Mouse (Mus musculus): ENCODE measurements around the gene Prdm1. TPM values are rescaled to one million over a fixed set of nuclear protein-coding genes. Genes with fewer than 3 reads are reported as not detected.
A peak's percentile ranks its signal among the peaks of the same experiment; 100 is the strongest.

Prdm1 gene
- 0.42 and 0.77 TPM in 2 replicates for total RNA-seq (2015; ENCODE audit: low replicate concordance)
- total RNA-seq (2017; ENCODE audit: low replicate concordance): 0.84 and 2.6 TPM in 2 replicates

GRCm38 (mm10) chr10:44528291-44529082, at the start of gene Prdm1:
Gene Prdm1, minus strand, starts transcription at chr10:44528501.
- no peak for ATAC-seq (replicated peaks; ENCODE audit: low FRiP score, poor library complexity, severe bottlenecking)

GRCm38 (mm10) chr10:44565971-44566370, 37.7 kb upstream of the Prdm1 start:
- no peak for ATAC-seq (replicated peaks; ENCODE audit: low FRiP score, poor library complexity, severe bottlenecking)

GRCm38 (mm10) chr10:44565109-44565508, 36.8 kb upstream of the Prdm1 start:
- ATAC-seq (replicated peaks; ENCODE audit: low FRiP score, poor library complexity, severe bottlenecking): no peak

GRCm38 (mm10) chr10:44556845-44557244, 28.5 kb upstream of the Prdm1 start:
- ATAC-seq (replicated peaks; ENCODE audit: low FRiP score, poor library complexity, severe bottlenecking): 0 out of 2 replicates have a peak, but pooled peaks have one; percentile 46

- no peak for ATAC-seq (replicated peaks; ENCODE audit: low FRiP score, poor library complexity, severe bottlenecking)
These were observed 27.0 kb upstream of the Prdm1 start for GRCm38 (mm10) chr10:44555317-44555716.

GRCm38 (mm10) chr10:44553648-44554047, 25.3 kb upstream of the Prdm1 start:
- ATAC-seq (replicated peaks; ENCODE audit: low FRiP score, poor library complexity, severe bottlenecking): no peak

- no peak for ATAC-seq (replicated peaks; ENCODE audit: low FRiP score, poor library complexity, severe bottlenecking)
These were observed 10.8 kb upstream of the Prdm1 start for GRCm38 (mm10) chr10:44539033-44539578.

GRCm38 (mm10) chr10:44538137-44538536, 9.8 kb upstream of the Prdm1 start:
- ATAC-seq (replicated peaks; ENCODE audit: low FRiP score, poor library complexity, severe bottlenecking): no peak

- no peak for ATAC-seq (replicated peaks; ENCODE audit: low FRiP score, poor library complexity, severe bottlenecking)
These were observed 1.7 kb upstream of the Prdm1 start for GRCm38 (mm10) chr10:44530067-44530360.

- peak; percentile 100 for ATAC-seq (replicated peaks; ENCODE audit: low FRiP score, poor library complexity, severe bottlenecking)
These were observed 1.1 kb upstream of the Prdm1 start for GRCm38 (mm10) chr10:44529218-44530066.

GRCm38 (mm10) chr10:44527651-44528050, 650 bp downstream of the Prdm1 start:
- ATAC-seq (replicated peaks; ENCODE audit: low FRiP score, poor library complexity, severe bottlenecking): no peak

- no peak for ATAC-seq (replicated peaks; ENCODE audit: low FRiP score, poor library complexity, severe bottlenecking)
These were observed 1.3 kb downstream of the Prdm1 start for GRCm38 (mm10) chr10:44526751-44527591.

GRCm38 (mm10) chr10:44520189-44520588, 8.1 kb downstream of the Prdm1 start:
- no peak for ATAC-seq (replicated peaks; ENCODE audit: low FRiP score, poor library complexity, severe bottlenecking)

- ATAC-seq (replicated peaks; ENCODE audit: low FRiP score, poor library complexity, severe bottlenecking): no peak
These were observed 9.7 kb downstream of the Prdm1 start for GRCm38 (mm10) chr10:44518631-44519030.

GRCm38 (mm10) chr10:44513108-44513507, 15.2 kb downstream of the Prdm1 start:
- ATAC-seq (replicated peaks; ENCODE audit: low FRiP score, poor library complexity, severe bottlenecking): no peak

- ATAC-seq (replicated peaks; ENCODE audit: low FRiP score, poor library complexity, severe bottlenecking): no peak
These were observed 17.3 kb downstream of the Prdm1 start for GRCm38 (mm10) chr10:44511029-44511428.

- no peak for ATAC-seq (replicated peaks; ENCODE audit: low FRiP score, poor library complexity, severe bottlenecking)
These were observed 19.7 kb downstream of the Prdm1 start for GRCm38 (mm10) chr10:44508649-44509048.

- ATAC-seq (replicated peaks; ENCODE audit: low FRiP score, poor library complexity, severe bottlenecking): no peak
These were observed 20.3 kb downstream of the Prdm1 start for GRCm38 (mm10) chr10:44507984-44508383.

GRCm38 (mm10) chr10:44502891-44503290, 25.4 kb downstream of the Prdm1 start:
- ATAC-seq (replicated peaks; ENCODE audit: low FRiP score, poor library complexity, severe bottlenecking): no peak

Measured in erythroblast, adult 5-6 weeks (primary cell).